Mouse (Mus musculus) A20 (cell line): ENCODE data around the gene Ccna1.
A peak's percentile ranks its signal among the peaks of the same experiment; 100 is the strongest.

Experiments
- DNase-seq: peaks from one replicate; pipeline ENCODE4 v3.0.0-alpha.2; 2011; ENCODE audit warnings: low read depth, low spot score

Gene Ccna1

GRCm38 (mm10) chr3:55055038-55055746 lies at the start of gene Ccna1:
Gene Ccna1, minus strand, starts transcription at chr3:55055501.
- no peak for DNase-seq

- DNase-seq: peak; percentile 31
Measured at GRCm38 (mm10) chr3:55101092-55101491, 45.8 kb upstream of the Ccna1 start.

- no peak for DNase-seq
Measured at GRCm38 (mm10) chr3:55098990-55099389, 43.7 kb upstream of the Ccna1 start.

GRCm38 (mm10) chr3:55098014-55098413 lies 42.7 kb upstream of the Ccna1 start:
- DNase-seq: no peak

GRCm38 (mm10) chr3:55097186-55097585 lies 41.9 kb upstream of the Ccna1 start:
- no peak for DNase-seq

GRCm38 (mm10) chr3:55096655-55097005 lies 41.3 kb upstream of the Ccna1 start:
- DNase-seq: no peak

- no peak for DNase-seq
Measured at GRCm38 (mm10) chr3:55095968-55096654, 40.8 kb upstream of the Ccna1 start.

- no peak for DNase-seq
Measured at GRCm38 (mm10) chr3:55093161-55093560, 37.9 kb upstream of the Ccna1 start.

- DNase-seq: no peak
Measured at GRCm38 (mm10) chr3:55089291-55089690, 34.0 kb upstream of the Ccna1 start.

- no peak for DNase-seq
Measured at GRCm38 (mm10) chr3:55088843-55089242, 33.5 kb upstream of the Ccna1 start.

- DNase-seq: no peak
Measured at GRCm38 (mm10) chr3:55088359-55088758, 33.1 kb upstream of the Ccna1 start.

- DNase-seq: peak; percentile 10
Measured at GRCm38 (mm10) chr3:55087360-55087759, 32.1 kb upstream of the Ccna1 start.

- DNase-seq: no peak
Measured at GRCm38 (mm10) chr3:55086948-55087347, 31.6 kb upstream of the Ccna1 start.

- no peak for DNase-seq
Measured at GRCm38 (mm10) chr3:55085716-55086115, 30.4 kb upstream of the Ccna1 start.

- no peak for DNase-seq
Measured at GRCm38 (mm10) chr3:55084781-55085180, 29.5 kb upstream of the Ccna1 start.

GRCm38 (mm10) chr3:55080055-55080454 lies 24.8 kb upstream of the Ccna1 start:
- DNase-seq: peak; percentile 63

GRCm38 (mm10) chr3:55079619-55080018 lies 24.3 kb upstream of the Ccna1 start:
- no peak for DNase-seq

- no peak for DNase-seq
Measured at GRCm38 (mm10) chr3:55078233-55078632, 22.9 kb upstream of the Ccna1 start.

- no peak for DNase-seq
Measured at GRCm38 (mm10) chr3:55075294-55075648, 20.0 kb upstream of the Ccna1 start.

GRCm38 (mm10) chr3:55074576-55075293 lies 19.4 kb upstream of the Ccna1 start:
- DNase-seq: no peak

- DNase-seq: no peak
Measured at GRCm38 (mm10) chr3:55067791-55068434, 12.6 kb upstream of the Ccna1 start.

GRCm38 (mm10) chr3:55066666-55067023 lies 11.3 kb upstream of the Ccna1 start:
- no peak for DNase-seq
